Mouse (Mus musculus) cerebellum, adult 8-10 months (tissue): Measurements from ENCODE around the gene Spag6.

Experiments used
- DNase-seq: peaks from one replicate; pipeline ENCODE4 v3.0.0; 2022

The Spag6 gene

GRCm38 (mm10) chr2:18693871-18694610 is at the start of gene Spag6:
Gene Spag6 (plus strand): TSS chr2:18694032.
- DNase-seq, result peak; percentile 84

DNA sequence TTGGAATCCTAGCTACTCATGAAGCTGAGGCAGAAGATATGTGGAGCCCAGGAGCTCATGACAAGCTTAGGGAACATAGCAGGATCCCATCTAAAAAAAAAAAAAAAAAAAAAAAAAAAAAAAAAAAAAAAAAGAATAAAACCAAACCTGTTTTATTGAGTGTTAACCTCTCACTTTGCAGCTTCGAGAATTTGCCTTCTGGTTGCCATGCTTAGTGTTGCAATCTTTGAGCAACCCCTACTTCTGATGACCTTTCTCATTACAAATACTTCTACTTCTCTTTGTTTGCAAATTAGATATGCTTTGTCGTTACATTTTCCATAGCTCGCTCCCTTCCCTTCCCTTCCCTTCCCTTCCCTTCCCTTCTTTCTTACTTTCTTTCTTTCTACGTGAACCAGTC is 45.3 kb upstream of the Spag6 start:
- DNase-seq, result no peak

DNA sequence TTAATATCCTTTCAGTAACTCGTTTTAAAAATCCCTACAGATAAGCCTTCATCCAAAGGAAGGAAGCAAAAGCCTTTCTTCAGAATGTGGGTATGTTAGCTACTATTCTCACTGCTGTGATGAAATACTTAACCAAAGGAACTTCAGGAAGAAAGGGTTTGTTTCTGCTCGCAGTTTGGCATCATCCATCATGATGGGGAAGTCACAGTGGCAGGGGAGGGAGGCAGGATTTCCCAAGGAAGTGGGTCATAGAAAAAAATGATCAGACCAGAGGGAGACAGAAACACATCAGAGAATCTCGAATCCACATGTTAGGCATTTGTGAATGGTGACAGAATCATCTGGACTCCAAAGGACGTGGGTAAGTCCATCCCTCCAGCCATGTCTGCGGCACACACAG is 39.0 kb upstream of the Spag6 start:
- DNase-seq, result no peak

GRCm38 (mm10) chr2:18664003-18664402 is 29.8 kb upstream of the Spag6 start:
- no peak for DNase-seq

GRCm38 (mm10) chr2:18671041-18671440 is 22.8 kb upstream of the Spag6 start:
- no peak for DNase-seq

DNA sequence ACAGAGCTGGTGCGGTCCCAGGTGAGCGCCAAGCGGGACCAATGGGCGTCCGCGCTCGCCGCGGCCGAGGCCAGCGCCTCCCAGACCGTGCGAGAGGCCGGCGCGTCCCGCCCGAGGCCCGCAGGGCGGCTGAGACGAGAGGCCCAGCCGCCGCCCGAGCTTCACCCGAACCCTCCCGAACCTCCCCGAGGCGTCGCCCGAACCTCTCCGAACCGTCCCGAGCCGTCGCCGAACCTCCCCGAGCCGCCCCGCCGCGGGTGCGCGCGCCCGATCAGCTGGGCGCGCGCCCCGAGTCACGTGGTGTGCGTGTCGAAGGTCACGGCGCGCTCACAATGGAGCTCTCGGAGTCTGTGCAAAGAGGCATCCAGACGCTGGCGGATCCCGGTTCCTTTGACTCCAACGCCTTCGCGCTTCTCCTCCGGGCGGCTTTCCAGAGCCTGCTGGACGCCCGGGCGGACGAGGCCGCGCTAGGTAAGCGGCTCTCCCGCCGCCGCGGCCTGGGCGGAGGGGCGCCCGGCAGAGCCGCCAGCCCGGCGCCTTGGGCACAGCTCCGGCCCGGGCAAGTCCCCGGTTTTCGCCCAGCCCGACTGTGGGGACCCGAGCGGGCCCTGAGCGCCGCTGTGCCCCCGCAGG is 21.6 kb upstream of the Spag6 start, which contains the start of gene Commd3:
Gene Commd3 (plus strand): TSS at position 252 of the 633 bp plus-strand sequence.
- peak; percentile 97 for DNase-seq

DNA sequence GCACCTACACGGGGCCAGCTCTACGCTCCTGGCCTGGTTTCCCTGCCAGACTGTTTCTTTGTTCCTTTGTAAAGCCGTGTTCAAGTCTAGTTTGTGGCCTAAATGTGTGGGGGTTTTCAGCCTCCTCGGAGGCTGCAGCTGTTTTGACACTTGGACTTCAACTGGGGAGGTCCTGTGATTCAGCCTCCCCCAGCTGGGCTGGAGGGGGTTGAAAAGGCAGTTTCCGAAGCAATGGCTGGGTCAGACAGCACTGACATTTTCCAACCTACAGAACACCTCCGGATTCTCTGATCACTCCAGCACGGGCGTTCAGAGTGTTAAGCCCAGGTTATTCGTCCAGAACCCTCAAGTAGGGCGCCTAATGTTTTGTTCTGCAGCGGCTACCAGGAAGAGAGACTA is 21.1 kb upstream of the Spag6 start:
- DNase-seq, result no peak

- no peak for DNase-seq
Measured at GRCm38 (mm10) chr2:18673766-18674165, 20.1 kb upstream of the Spag6 start.

- no peak for DNase-seq
Measured at GRCm38 (mm10) chr2:18674193-18674902, 19.5 kb upstream of the Spag6 start.

GRCm38 (mm10) chr2:18675681-18676456 is 18.0 kb upstream of the Spag6 start:
- DNase-seq, result no peak

DNA sequence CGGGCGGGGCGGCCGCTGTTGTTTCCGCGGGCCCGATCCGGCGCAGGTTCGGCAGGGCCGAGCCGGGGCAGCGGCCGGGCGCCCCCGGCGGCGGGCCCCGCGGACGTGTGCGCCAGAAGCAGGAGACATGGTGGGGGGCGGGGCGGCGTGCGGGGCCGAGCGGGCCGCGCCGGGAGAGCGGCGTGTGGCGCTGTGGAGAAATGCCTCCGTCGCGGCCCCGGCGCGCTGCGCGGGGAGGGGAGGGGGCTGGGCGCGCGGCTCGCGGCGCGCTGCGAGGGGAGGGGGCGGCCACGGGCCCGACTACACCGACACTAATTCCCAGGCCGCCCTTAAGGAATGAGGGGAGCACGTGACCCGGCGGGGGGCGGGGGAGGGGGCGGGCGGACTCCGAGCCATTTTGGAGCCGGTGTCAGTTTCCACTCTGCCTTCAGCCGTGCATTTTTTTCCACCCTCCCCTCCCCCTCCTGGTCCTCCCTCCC is 17.3 kb upstream of the Spag6 start:
- peak; percentile 72 for DNase-seq

- peak; percentile 77 for DNase-seq
Measured at GRCm38 (mm10) chr2:18676936-18677491, 16.8 kb upstream of the Spag6 start, which contains the start of gene Bmi1. Gene Bmi1 (plus strand): TSS chr2:18677018.

GRCm38 (mm10) chr2:18677631-18678471 is 16.0 kb upstream of the Spag6 start:
- DNase-seq, result peak; percentile 65

DNA sequence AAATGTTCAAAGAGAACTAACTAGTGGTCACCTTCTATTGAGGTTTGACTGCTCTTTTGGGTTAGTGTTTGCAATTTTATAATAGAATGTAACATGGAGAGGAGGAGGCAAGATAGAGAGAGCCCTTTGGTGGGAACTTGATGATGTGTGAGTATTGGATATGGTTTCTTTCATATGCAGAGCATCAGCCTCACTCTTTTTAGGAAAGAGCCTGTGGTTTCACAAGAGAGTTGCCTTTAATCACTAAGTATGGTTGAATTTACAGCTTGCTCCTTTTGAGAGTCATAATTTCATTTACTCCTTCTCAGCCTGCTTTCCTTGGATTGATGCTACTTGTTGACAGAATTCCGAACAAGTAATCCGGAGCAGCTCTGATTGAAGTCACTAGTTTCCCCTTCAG is 14.1 kb upstream of the Spag6 start:
- DNase-seq, result no peak

GRCm38 (mm10) chr2:18680501-18680900 is 13.3 kb upstream of the Spag6 start:
- DNase-seq, result no peak

DNA sequence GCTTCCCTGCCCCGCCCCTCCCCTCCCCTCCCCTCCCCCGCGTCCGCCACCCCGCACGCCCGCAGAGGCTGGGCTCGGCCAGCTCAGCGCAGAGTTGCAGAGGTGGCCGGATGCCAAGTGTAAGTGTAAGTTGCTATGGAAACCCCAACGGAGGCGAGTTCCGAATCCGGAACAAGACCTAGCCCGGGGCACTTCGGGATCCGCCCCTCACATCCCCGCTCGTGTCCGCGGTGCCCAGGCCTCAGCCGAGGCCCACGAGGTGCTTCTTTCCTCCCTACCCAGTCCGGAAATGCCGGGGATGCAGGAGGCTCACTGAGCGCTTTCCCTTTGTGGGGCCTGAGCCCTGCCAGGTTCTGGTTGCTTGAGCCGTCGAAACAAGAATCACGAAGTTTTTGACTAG is 12.9 kb upstream of the Spag6 start:
- DNase-seq, result no peak

DNA sequence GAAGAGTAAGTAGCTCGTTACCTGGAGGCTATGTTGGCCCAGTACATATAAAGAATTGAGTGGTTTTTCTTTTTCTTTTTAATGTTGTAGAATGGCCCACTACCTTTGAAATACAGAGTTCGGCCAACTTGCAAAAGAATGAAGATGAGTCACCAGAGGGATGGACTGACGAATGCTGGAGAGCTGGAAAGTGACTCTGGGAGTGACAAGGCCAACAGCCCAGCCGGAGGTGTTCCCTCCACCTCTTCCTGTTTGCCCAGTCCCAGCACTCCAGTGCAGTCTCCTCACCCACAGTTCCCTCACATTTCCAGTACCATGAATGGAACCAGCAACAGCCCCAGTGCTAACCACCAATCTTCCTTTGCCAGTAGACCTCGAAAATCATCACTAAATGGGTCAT is 9.8 kb upstream of the Spag6 start:
- no peak for DNase-seq

DNA sequence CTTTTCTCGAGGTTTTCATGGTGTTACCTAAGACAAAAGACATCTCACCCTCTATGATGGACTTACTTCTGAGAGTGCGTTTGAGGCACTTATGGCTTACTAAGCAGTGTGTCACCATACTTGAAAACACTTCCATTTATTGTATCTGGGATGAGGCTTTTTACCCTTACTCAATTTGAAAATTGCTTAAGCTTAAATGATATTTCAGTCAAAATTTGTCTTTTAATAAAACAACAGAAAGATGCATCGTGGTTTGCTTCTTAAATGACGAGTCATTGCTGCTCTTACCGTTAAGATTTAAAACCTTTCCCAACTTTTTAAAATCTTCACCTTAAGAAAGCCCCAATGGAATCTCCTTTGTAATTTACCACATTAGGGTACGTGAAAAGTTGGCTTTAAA is 7.4 kb upstream of the Spag6 start:
- no peak for DNase-seq

DNA sequence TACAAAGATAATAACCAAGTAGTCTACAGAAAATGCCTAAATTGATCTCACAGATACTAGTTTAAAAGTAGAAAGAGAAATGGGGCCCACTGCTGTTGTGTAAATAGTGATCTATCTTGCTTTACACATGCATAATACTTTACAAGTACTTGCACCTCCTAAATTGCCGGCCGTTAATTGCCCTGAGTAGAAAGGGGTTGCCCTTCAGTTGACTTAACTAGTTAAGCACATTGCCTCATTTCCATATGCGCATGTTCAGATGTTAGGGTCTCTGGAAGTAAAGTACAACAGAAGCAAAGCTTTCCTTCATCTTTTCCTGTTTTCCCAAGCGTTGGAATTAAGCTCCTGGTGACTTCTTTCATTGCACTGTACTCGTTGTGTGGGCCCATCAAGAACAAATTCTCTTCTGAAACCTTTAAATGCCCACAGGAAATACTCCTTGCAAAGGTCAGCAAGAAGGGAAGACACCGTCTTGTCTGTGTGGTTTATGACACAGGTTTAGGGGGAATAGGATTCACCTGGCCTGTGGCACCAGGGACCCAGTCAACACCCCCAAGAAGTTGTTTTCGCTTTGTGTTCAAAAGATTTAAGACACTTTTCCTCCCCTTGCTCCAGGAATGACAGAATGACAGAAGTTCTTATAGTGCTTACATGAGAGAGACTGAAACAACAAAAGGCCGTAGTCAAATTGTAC is 6.9 kb upstream of the Spag6 start:
- DNase-seq, result no peak

GRCm38 (mm10) chr2:18687671-18688170 is 6.1 kb upstream of the Spag6 start:
- DNase-seq, result no peak

DNA sequence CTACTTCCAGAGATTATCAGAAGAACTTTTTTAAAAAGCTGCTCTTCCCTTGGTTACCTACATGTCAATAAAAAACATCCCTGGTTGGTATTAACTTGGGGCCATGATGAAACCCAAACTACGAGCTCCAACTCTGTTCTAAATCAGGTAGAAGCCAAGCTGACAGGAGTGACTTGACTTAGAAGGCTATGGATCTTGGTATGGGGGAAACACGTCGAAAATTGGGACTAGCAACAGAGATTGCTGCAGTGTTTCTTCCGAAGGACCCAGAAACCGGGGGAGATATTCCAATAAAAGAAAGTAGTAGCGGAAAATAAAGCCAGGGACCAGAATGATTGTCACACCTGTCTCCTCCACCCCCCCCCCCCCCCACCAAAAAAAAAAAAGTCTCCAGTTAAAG is 5.5 kb upstream of the Spag6 start:
- DNase-seq, result no peak
